Mouse (Mus musculus): ENCODE measurements around the gene Plgrkt. TPM values are rescaled to one million over a fixed set of nuclear protein-coding genes. Genes with fewer than 3 reads are reported as not detected.

Plgrkt gene
- polyA plus RNA-seq, 1 experiment from 2014 or later, result 84.4 TPM

GRCm38 (mm10) chr19:29368041-29368440 lies 851 bp upstream of the Plgrkt start:
- H3K27me3 ChIP-seq (ENCODE audit: insufficient read depth, low read length), result no peaks in the 10 kb centered on the region
- no peak overlapping the region for H3K4me2 ChIP-seq (ENCODE audit: low read length)
- no peaks in the 10 kb centered on the region for H3K36me3 ChIP-seq (ENCODE audit: insufficient read depth, low read length)
- peaks cover 3% of the 10 kb centered on the region; the same call in 1 of the 2 replicates for H3K4me1 ChIP-seq (replicated peaks; ENCODE audit: insufficient read depth, low read length)
- H3K27ac ChIP-seq, result no peak overlapping the region
- 93% methylated on average over 2 of the region's 2 CpGs for WGBS
- ATAC-seq (replicated peaks; ENCODE audit: low FRiP score, low read depth) (no peak), DNase-seq (ENCODE audit: low spot score) (no peak)
- H3K9ac ChIP-seq (ENCODE audit: low read depth, low read length), result no peak overlapping the region
- H3K4me3 ChIP-seq (replicated peaks; ENCODE audit: low read depth, low read length), result no peak overlapping the region
- no peak for TF ChIP-seq CTCF (IDR thresholded peaks at IDR 0.05; ENCODE audit: low read depth)
- no peaks in the 10 kb centered on the region for H3K9me3 ChIP-seq (replicated peaks; ENCODE audit: low read length)

DNA sequence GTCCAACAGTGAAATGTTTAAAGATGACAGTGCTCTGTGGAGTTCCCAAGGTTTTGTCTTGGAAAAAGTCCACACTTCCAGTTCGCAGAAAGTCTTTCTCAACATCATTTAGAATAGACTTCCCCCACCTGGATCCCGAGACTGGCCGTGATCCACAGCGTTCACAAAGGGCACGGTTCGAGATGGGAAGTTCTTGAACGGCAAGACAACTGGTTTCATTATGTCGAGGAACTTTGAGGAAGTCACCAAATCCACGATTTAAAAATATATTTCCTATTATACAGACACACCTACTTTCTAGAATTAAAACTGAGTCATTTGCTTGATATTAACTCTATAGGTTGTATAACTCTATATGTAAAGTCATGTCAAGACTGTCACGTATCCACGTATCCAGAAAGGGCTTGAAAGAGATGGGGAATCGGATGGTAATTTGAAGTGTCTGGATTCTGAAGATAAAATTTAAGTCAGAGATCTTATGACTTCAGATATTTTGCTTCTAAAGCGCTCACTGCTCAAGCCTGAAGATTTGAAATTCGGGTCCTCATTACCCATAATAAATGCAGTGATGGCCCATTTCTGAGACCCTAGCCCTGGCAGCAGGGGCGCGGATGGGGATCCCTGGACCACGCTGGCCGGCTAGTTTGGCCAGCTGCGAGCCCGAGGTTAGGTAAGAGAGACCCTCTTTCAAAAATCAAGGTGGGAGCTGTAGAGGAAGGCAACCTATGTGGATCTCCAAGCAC lies 793 bp downstream of the Plgrkt start:
- Histone ChIP-seq H3K4me1 (replicated peaks; ENCODE audit: insufficient read depth, low read length) (peaks cover 3% of the 10 kb centered on the region; the same call in 1 of the 2 replicates), H3K36me3 (ENCODE audit: insufficient read depth, low read length) (no peaks in the 10 kb centered on the region), H3K4me3 (replicated peaks; ENCODE audit: low read depth, low read length) (peak overlapping the region; percentile 69), H3K4me2 (ENCODE audit: low read length) (peak overlapping the region; percentile 81), H3K9me3 (replicated peaks; ENCODE audit: low read length) (no peaks in the 10 kb centered on the region), H3K27me3 (ENCODE audit: insufficient read depth, low read length) (no peaks in the 10 kb centered on the region), H3K9ac (ENCODE audit: low read depth, low read length) (peak overlapping the region; percentile 57), H3K27ac (peak overlapping the region; percentile 56; the same call in 1 of the 2 replicates)
- 55% methylated on average over 20 of the region's 20 CpGs for WGBS
- ATAC-seq (replicated peaks; ENCODE audit: low FRiP score, low read depth) (no peak), DNase-seq (ENCODE audit: low spot score) (no peak)
- no peak for TF ChIP-seq CTCF (IDR thresholded peaks at IDR 0.05; ENCODE audit: low read depth)

- H3K9me3 ChIP-seq (replicated peaks; ENCODE audit: low read length), result no peaks in the 10 kb centered on the region
- 32% methylated on average over 3 of the region's 3 CpGs for WGBS
- no peak for DNase-seq (ENCODE audit: low spot score)
- no peak overlapping the region for H3K9ac ChIP-seq (ENCODE audit: low read depth, low read length)
- no peaks in the 10 kb centered on the region for H3K27me3 ChIP-seq (ENCODE audit: insufficient read depth, low read length)
- no peak for ATAC-seq (replicated peaks; ENCODE audit: low FRiP score, low read depth)
- H3K4me2 ChIP-seq (ENCODE audit: low read length), result no peak overlapping the region
- peaks cover 3% of the 10 kb centered on the region; the same call in 1 of the 2 replicates for H3K4me1 ChIP-seq (replicated peaks; ENCODE audit: insufficient read depth, low read length)
- H3K27ac ChIP-seq, result no peak overlapping the region
- no peak for TF ChIP-seq CTCF (IDR thresholded peaks at IDR 0.05; ENCODE audit: low read depth)
- no peak overlapping the region for H3K4me3 ChIP-seq (replicated peaks; ENCODE audit: low read depth, low read length)
- H3K36me3 ChIP-seq (ENCODE audit: insufficient read depth, low read length), result no peaks in the 10 kb centered on the region
Measured at GRCm38 (mm10) chr19:29365105-29365504, 2.1 kb downstream of the Plgrkt start.

GRCm38 (mm10) chr19:29364076-29364475 lies 3.1 kb downstream of the Plgrkt start:
- DNase-seq (ENCODE audit: low spot score), result no peak
- ATAC-seq (replicated peaks; ENCODE audit: low FRiP score, low read depth), result no peak
- WGBS, result 74% methylated on average over 5 of the region's 5 CpGs

DNA sequence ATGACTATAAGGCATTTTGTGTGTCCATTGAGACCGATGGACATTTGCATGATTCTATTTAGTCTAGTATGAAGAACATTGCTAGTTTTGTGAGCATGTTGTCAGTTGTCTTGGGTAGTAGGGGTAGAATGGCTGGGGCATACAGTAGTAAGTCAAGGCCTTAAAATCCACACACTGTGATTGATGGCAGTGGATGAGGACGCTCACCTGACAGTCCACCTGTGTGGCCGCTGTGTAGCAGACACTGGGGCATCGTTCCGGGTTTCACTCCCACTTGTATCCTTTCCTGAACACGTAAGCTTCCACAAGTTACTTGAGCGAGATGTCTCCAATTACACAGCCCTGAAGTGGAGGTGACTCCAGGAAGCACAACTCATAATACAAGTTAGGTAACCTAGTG lies 3.6 kb downstream of the Plgrkt start:
- H3K9me3 ChIP-seq (replicated peaks; ENCODE audit: low read length), result no peaks in the 10 kb centered on the region
- no peak overlapping the region for H3K4me3 ChIP-seq (replicated peaks; ENCODE audit: low read depth, low read length)
- no peaks in the 10 kb centered on the region for H3K36me3 ChIP-seq (ENCODE audit: insufficient read depth, low read length)
- WGBS, result 64% methylated on average over 7 of the region's 7 CpGs
- no peaks in the 10 kb centered on the region for H3K27me3 ChIP-seq (ENCODE audit: insufficient read depth, low read length)
- no peak overlapping the region for H3K27ac ChIP-seq
- ATAC-seq (replicated peaks; ENCODE audit: low FRiP score, low read depth), result no peak
- H3K9ac ChIP-seq (ENCODE audit: low read depth, low read length), result no peak overlapping the region
- H3K4me1 ChIP-seq (replicated peaks; ENCODE audit: insufficient read depth, low read length), result peaks cover 3% of the 10 kb centered on the region; the same call in 1 of the 2 replicates
- H3K4me2 ChIP-seq (ENCODE audit: low read length), result no peak overlapping the region
- DNase-seq (ENCODE audit: low spot score), result no peak
- no peak for TF ChIP-seq CTCF (IDR thresholded peaks at IDR 0.05; ENCODE audit: low read depth)

More at GRCm38 (mm10) chr19:29364076-29364475, 3.1 kb downstream of the Plgrkt start:
- Histone ChIP-seq H3K27ac (no peak overlapping the region), H3K36me3 (ENCODE audit: insufficient read depth, low read length) (no peaks in the 10 kb centered on the region), H3K4me2 (ENCODE audit: low read length) (no peak overlapping the region), H3K9me3 (replicated peaks; ENCODE audit: low read length) (no peaks in the 10 kb centered on the region), H3K27me3 (ENCODE audit: insufficient read depth, low read length) (no peaks in the 10 kb centered on the region), H3K4me1 (replicated peaks; ENCODE audit: insufficient read depth, low read length) (peaks cover 3% of the 10 kb centered on the region; the same call in 1 of the 2 replicates), H3K9ac (ENCODE audit: low read depth, low read length) (no peak overlapping the region), H3K4me3 (replicated peaks; ENCODE audit: low read depth, low read length) (no peak overlapping the region)
- TF ChIP-seq CTCF (IDR thresholded peaks at IDR 0.05; ENCODE audit: low read depth), result no peak

- H3K4me3 ChIP-seq (replicated peaks; ENCODE audit: low read depth, low read length), result peak overlapping the region; percentile 58
- DNase-seq (ENCODE audit: low spot score) (no peak), ATAC-seq (replicated peaks; ENCODE audit: low FRiP score, low read depth) (no peak)
- H3K9ac ChIP-seq (ENCODE audit: low read depth, low read length), result peak overlapping the region; percentile 64
- TF ChIP-seq CTCF (IDR thresholded peaks at IDR 0.05; ENCODE audit: low read depth), result no peak
- WGBS, result 46% methylated on average over 13 of the region's 13 CpGs
- no peaks in the 10 kb centered on the region for H3K27me3 ChIP-seq (ENCODE audit: insufficient read depth, low read length)
- no peaks in the 10 kb centered on the region for H3K36me3 ChIP-seq (ENCODE audit: insufficient read depth, low read length)
- H3K4me2 ChIP-seq (ENCODE audit: low read length), result peak overlapping the region; percentile 90
- H3K27ac ChIP-seq, result no peak overlapping the region
- peaks cover under 1% of the 10 kb centered on the region; the same call in 1 of the 2 replicates for H3K4me1 ChIP-seq (replicated peaks; ENCODE audit: insufficient read depth, low read length)
- H3K9me3 ChIP-seq (replicated peaks; ENCODE audit: low read length), result no peaks in the 10 kb centered on the region
Measured at GRCm38 (mm10) chr19:29362173-29362930, 4.8 kb downstream of the Plgrkt start.
